Mouse (Mus musculus): ENCODE data around the gene Faf1. TPM values are rescaled to one million over a fixed set of nuclear protein-coding genes. Genes with fewer than 3 reads are reported as not detected.
A peak's percentile ranks its signal among the peaks of the same experiment; 100 is the strongest.

Faf1 gene
- polyA plus RNA-seq, 1 experiment from 2014 or later = 31.5 TPM

GRCm38 (mm10) chr4:109789347-109790001 lies 113.1 kb downstream of the Faf1 start:
- WGBS = 62% methylated on average over 4 of the region's 4 CpGs
- ATAC-seq (ENCODE audit: insufficient number of reproducible peaks, low FRiP score) = no peak

GRCm38 (mm10) chr4:109792331-109792730 lies 115.9 kb downstream of the Faf1 start:
- no peak overlapping the region for H3K27ac ChIP-seq (ENCODE audit: poor library complexity, severe bottlenecking)
- H3K36me3 ChIP-seq = no peaks in the 10 kb centered on the region
- no peaks in the 10 kb centered on the region for H3K9me3 ChIP-seq (replicated peaks)
- WGBS = 92% methylated on average over 2 of the region's 2 CpGs
- H3K4me2 ChIP-seq = no peak overlapping the region
- no peaks in the 10 kb centered on the region for H3K27me3 ChIP-seq (replicated peaks)
- no peak overlapping the region for H3K9ac ChIP-seq
- ATAC-seq (ENCODE audit: insufficient number of reproducible peaks, low FRiP score) = no peak
- H3K4me3 ChIP-seq = no peak overlapping the region
- no peaks in the 10 kb centered on the region for H3K4me1 ChIP-seq (replicated peaks)

More at GRCm38 (mm10) chr4:109789347-109790001, 113.1 kb downstream of the Faf1 start:
- no peak overlapping the region for H3K9ac ChIP-seq
- H3K4me1 ChIP-seq (replicated peaks) = no peaks in the 10 kb centered on the region
- no peaks in the 10 kb centered on the region for H3K36me3 ChIP-seq
- no peak overlapping the region for H3K27ac ChIP-seq (ENCODE audit: poor library complexity, severe bottlenecking)
- H3K9me3 ChIP-seq (replicated peaks) = no peaks in the 10 kb centered on the region
- no peak overlapping the region for H3K4me2 ChIP-seq
- no peak overlapping the region for H3K4me3 ChIP-seq
- H3K27me3 ChIP-seq (replicated peaks) = no peaks in the 10 kb centered on the region

GRCm38 (mm10) chr4:109793072-109793471 lies 116.7 kb downstream of the Faf1 start:
- H3K9ac ChIP-seq = no peak overlapping the region
- H3K36me3 ChIP-seq = no peaks in the 10 kb centered on the region
- H3K9me3 ChIP-seq (replicated peaks) = no peaks in the 10 kb centered on the region
- ATAC-seq (ENCODE audit: insufficient number of reproducible peaks, low FRiP score) = no peak
- H3K4me2 ChIP-seq = no peak overlapping the region
- no peak overlapping the region for H3K27ac ChIP-seq (ENCODE audit: poor library complexity, severe bottlenecking)
- H3K4me1 ChIP-seq (replicated peaks) = no peaks in the 10 kb centered on the region
- no peaks in the 10 kb centered on the region for H3K27me3 ChIP-seq (replicated peaks)
- 90% methylated on average over 2 of the region's 2 CpGs for WGBS
- H3K4me3 ChIP-seq = no peak overlapping the region

GRCm38 (mm10) chr4:109797511-109798182 lies 121.3 kb downstream of the Faf1 start:
- ATAC-seq (ENCODE audit: insufficient number of reproducible peaks, low FRiP score) = no peak

GRCm38 (mm10) chr4:109806408-109806807 lies 130.0 kb downstream of the Faf1 start:
- WGBS = 53% methylated on average over 5 of the region's 5 CpGs
- H3K27ac ChIP-seq (ENCODE audit: poor library complexity, severe bottlenecking) = no peak overlapping the region
- H3K4me2 ChIP-seq = no peak overlapping the region

More at GRCm38 (mm10) chr4:109797511-109798182, 121.3 kb downstream of the Faf1 start:
- Histone ChIP-seq H3K27me3 (replicated peaks) (no peaks in the 10 kb centered on the region), H3K9me3 (replicated peaks) (no peaks in the 10 kb centered on the region), H3K4me3 (no peak overlapping the region), H3K9ac (no peak overlapping the region), H3K4me2 (no peak overlapping the region), H3K27ac (ENCODE audit: poor library complexity, severe bottlenecking) (no peak overlapping the region), H3K4me1 (replicated peaks) (no peaks in the 10 kb centered on the region), H3K36me3 (peaks cover 7% of the 10 kb centered on the region; the same call in 1 of the 2 replicates)
- WGBS = 78% methylated on average over 10 of the region's 10 CpGs

GRCm38 (mm10) chr4:109815161-109815560 lies 138.8 kb downstream of the Faf1 start:
- no peaks in the 10 kb centered on the region for H3K9me3 ChIP-seq (replicated peaks)
- no peak for ATAC-seq (ENCODE audit: insufficient number of reproducible peaks, low FRiP score)
- no peaks in the 10 kb centered on the region for H3K27me3 ChIP-seq (replicated peaks)
- no peaks in the 10 kb centered on the region for H3K4me1 ChIP-seq (replicated peaks)
- no peak overlapping the region for H3K27ac ChIP-seq (ENCODE audit: poor library complexity, severe bottlenecking)
- no peak overlapping the region for H3K9ac ChIP-seq
- 96% methylated on average over 1 of the region's 1 CpGs for WGBS
- H3K4me3 ChIP-seq = no peak overlapping the region
- H3K36me3 ChIP-seq = no peaks in the 10 kb centered on the region
- H3K4me2 ChIP-seq = no peak overlapping the region

More at GRCm38 (mm10) chr4:109806408-109806807, 130.0 kb downstream of the Faf1 start:
- Histone ChIP-seq H3K27me3 (replicated peaks) (no peaks in the 10 kb centered on the region), H3K4me3 (no peak overlapping the region), H3K4me1 (replicated peaks) (peaks cover 8% of the 10 kb centered on the region), H3K9ac (no peak overlapping the region), H3K9me3 (replicated peaks) (no peaks in the 10 kb centered on the region), H3K36me3 (no peaks in the 10 kb centered on the region)
- ATAC-seq (ENCODE audit: insufficient number of reproducible peaks, low FRiP score) = no peak

GRCm38 (mm10) chr4:109815592-109815991 lies 139.2 kb downstream of the Faf1 start:
- Histone ChIP-seq H3K9me3 (replicated peaks) (no peaks in the 10 kb centered on the region), H3K27ac (ENCODE audit: poor library complexity, severe bottlenecking) (no peak overlapping the region), H3K27me3 (replicated peaks) (no peaks in the 10 kb centered on the region), H3K36me3 (no peaks in the 10 kb centered on the region), H3K4me2 (no peak overlapping the region), H3K4me1 (replicated peaks) (no peaks in the 10 kb centered on the region), H3K9ac (no peak overlapping the region), H3K4me3 (no peak overlapping the region)
- 78% methylated on average over 1 of the region's 1 CpGs for WGBS
- ATAC-seq (ENCODE audit: insufficient number of reproducible peaks, low FRiP score) = no peak

- Histone ChIP-seq H3K36me3 (no peaks in the 10 kb centered on the region), H3K4me2 (no peak overlapping the region), H3K4me3 (no peak overlapping the region), H3K9ac (no peak overlapping the region), H3K27ac (ENCODE audit: poor library complexity, severe bottlenecking) (no peak overlapping the region), H3K27me3 (replicated peaks) (no peaks in the 10 kb centered on the region), H3K9me3 (replicated peaks) (no peaks in the 10 kb centered on the region), H3K4me1 (replicated peaks) (no peaks in the 10 kb centered on the region)
- ATAC-seq (ENCODE audit: insufficient number of reproducible peaks, low FRiP score) = no peak
Measured at GRCm38 (mm10) chr4:109819455-109819854, 143.1 kb downstream of the Faf1 start.

- Histone ChIP-seq H3K27ac (ENCODE audit: poor library complexity, severe bottlenecking) (no peak overlapping the region), H3K36me3 (peaks cover 12% of the 10 kb centered on the region), H3K4me1 (replicated peaks) (no peaks in the 10 kb centered on the region), H3K27me3 (replicated peaks) (no peaks in the 10 kb centered on the region), H3K9ac (no peak overlapping the region), H3K4me3 (no peak overlapping the region), H3K4me2 (no peak overlapping the region), H3K9me3 (replicated peaks) (no peaks in the 10 kb centered on the region)
- ATAC-seq (ENCODE audit: insufficient number of reproducible peaks, low FRiP score) = no peak
- 84% methylated on average over 3 of the region's 3 CpGs for WGBS
Measured at GRCm38 (mm10) chr4:109829800-109830199, 153.4 kb downstream of the Faf1 start.

- ATAC-seq (ENCODE audit: insufficient number of reproducible peaks, low FRiP score) = no peak
- no peak overlapping the region for H3K4me3 ChIP-seq
- H3K36me3 ChIP-seq = peaks cover 3% of the 10 kb centered on the region; the same call in 1 of the 2 replicates
- H3K27ac ChIP-seq (ENCODE audit: poor library complexity, severe bottlenecking) = no peak overlapping the region
- H3K27me3 ChIP-seq (replicated peaks) = no peaks in the 10 kb centered on the region
- no peaks in the 10 kb centered on the region for H3K9me3 ChIP-seq (replicated peaks)
- 43% methylated on average over 3 of the region's 3 CpGs for WGBS
- H3K9ac ChIP-seq = no peak overlapping the region
- peaks cover 17% of the 10 kb centered on the region for H3K4me1 ChIP-seq (replicated peaks)
- H3K4me2 ChIP-seq = no peak overlapping the region
Measured at GRCm38 (mm10) chr4:109857851-109858250, 181.5 kb downstream of the Faf1 start.

GRCm38 (mm10) chr4:109858571-109859392 lies 182.4 kb downstream of the Faf1 start:
- no peak for ATAC-seq (ENCODE audit: insufficient number of reproducible peaks, low FRiP score)
- H3K4me1 ChIP-seq (replicated peaks) = peaks cover 17% of the 10 kb centered on the region
- H3K27ac ChIP-seq (ENCODE audit: poor library complexity, severe bottlenecking) = peak overlapping the region; percentile 64
- no peaks in the 10 kb centered on the region for H3K27me3 ChIP-seq (replicated peaks)
- no peaks in the 10 kb centered on the region for H3K9me3 ChIP-seq (replicated peaks)
- H3K9ac ChIP-seq = no peak overlapping the region
- H3K4me2 ChIP-seq = no peak overlapping the region
- H3K4me3 ChIP-seq = no peak overlapping the region
- H3K36me3 ChIP-seq = peaks cover 3% of the 10 kb centered on the region; the same call in 1 of the 2 replicates
- 51% methylated on average over 8 of the region's 8 CpGs for WGBS
